Mouse (Mus musculus): Measurements from ENCODE around the gene Csrnp1.
"Not testable (repeated sequence)": the region's sequence is repeated elsewhere in the genome, so short reads cannot be mapped to it uniquely, and the experiment has no call there.

Csrnp1 gene

GRCm38 (mm10) chr9:119984536-119985011 lies at the start of gene Csrnp1:
Gene Csrnp1, minus strand, starts transcription at chr9:119984658.
- DNase-seq (ENCODE audit: low spot score in 2 of 2) = no peak

DNA sequence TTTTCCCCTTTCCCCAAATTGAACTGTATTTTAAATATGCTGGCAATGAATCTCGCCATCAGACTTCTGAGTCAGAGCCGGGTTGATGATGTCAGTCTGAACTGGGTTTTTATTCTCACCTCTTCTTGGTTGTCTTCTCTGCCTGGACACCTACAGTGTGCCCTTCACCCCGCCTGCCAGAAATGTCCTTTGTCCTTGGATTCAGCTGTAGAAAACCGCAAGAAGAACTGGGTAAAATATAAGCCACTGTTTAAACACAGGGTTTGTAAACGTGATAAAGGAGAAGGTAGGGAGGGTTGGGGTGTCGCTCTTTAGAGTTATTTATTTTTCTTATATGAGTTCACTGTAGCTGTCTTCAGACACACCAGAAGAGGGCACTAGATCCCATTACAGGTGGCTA lies 48.3 kb upstream of the Csrnp1 start:
- DNase-seq (ENCODE audit: low spot score in 2 of 2) = no peak

- DNase-seq (ENCODE audit: low spot score in 2 of 2) = no peak
These were observed 46.0 kb upstream of the Csrnp1 start for GRCm38 (mm10) chr9:120030421-120030820.

DNA sequence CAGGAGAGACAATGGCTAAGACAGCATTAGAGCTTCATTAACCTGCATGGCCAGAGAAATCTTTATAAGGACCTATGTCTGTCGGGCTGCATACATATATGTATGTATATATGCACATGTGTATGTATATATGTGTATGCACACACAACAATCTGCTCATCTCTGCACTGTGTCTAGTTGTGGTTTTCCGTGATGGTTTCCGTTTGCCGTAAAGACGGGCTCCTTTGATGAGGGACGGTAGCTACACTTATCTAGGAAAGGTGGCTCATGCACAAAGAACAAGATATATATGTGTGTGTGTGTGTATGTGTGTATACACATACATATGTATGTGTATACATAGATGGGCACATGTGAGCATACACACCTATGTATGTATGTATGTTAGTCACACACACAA lies 45.4 kb upstream of the Csrnp1 start:
- no peak for DNase-seq (ENCODE audit: low spot score in 2 of 2)

- DNase-seq (ENCODE audit: low spot score in 2 of 2) = peak; percentile 77 to 80
These were observed 43.1 kb upstream of the Csrnp1 start for GRCm38 (mm10) chr9:120027401-120028151.

DNA sequence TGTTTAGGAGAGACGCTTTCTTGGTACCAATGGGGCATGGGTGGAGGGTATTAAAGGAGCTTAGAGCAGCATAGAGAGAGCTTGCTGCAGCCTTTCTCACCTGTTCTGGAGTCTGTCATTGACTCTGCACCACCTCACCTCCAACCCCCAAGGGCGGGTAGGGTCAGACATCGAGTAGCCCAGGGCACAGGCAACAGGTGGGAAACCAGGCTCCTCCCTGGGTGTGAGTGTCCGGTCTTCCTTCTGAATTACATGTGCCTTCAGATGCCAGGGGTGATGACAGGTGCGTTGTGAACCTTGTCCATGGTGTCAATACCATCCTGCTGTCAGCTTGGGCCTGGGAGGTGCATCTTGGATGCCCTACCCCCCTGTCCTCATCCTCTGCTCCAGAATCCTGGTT lies 40.2 kb upstream of the Csrnp1 start:
- no peak for DNase-seq (ENCODE audit: low spot score in 2 of 2)

DNA sequence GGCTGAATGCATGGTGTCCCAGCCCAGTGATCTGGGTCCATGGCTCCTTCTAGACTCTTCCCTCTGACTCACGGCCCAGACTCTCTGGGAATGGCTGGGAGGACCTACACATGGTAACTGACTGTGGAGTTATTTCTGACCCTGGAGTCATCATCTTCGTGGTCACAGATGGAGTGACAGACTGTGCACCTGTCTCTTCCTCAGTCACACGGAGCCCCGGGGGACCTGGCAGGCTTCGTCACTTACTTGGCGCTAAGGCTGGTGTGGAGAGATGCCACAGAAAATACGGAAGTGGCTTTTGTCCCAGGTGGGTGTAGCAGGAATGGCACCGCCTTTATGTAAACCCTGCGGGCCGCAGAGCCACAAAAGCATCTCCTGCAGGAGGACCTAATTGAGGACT lies 39.7 kb upstream of the Csrnp1 start:
- no peak for DNase-seq (ENCODE audit: low spot score in 2 of 2)

- no peak for DNase-seq (ENCODE audit: low spot score in 2 of 2)
These were observed 38.8 kb upstream of the Csrnp1 start, which contains the start of gene Xirp1 for GRCm38 (mm10) chr9:120023086-120023811. Gene Xirp1, minus strand, starts transcription at chr9:120023598.

GRCm38 (mm10) chr9:120021164-120021563 lies 36.7 kb upstream of the Csrnp1 start:
- DNase-seq (ENCODE audit: low spot score in 2 of 2) = peak in 1 of 2 experiments; percentile 61

DNA sequence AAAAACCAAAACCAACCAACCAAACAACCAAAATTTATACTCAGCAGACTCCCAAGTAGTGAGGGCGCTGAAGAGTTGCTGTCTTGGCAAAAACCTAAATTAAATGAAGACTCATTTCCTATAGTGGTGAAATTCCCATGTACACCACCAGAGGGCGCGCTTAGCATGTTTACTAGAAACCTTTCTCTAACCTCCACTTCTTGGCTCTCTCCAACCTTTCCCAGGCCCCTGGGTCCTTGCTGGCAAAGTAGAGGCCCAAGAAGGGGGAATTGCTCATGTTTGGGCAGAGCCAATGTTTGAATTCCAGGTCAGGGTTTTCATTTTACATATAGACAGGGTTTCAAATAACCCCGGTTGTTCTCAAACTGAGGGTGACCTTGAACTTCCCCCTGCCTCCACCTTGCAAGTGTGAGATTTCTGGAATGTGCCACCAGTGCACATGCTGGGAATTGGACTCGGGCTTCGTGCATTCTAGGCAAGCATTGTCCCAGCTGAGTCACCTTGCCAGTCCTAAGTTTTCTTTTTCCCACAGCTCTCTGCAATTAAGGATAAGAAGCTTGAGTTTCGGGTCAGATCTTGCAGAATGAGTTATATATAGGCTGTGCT lies 35.9 kb upstream of the Csrnp1 start:
- DNase-seq (ENCODE audit: low spot score in 2 of 2) = peak in 1 of 2 experiments; percentile 77

- DNase-seq (ENCODE audit: low spot score in 2 of 2) = no peak
These were observed 32.5 kb upstream of the Csrnp1 start for GRCm38 (mm10) chr9:120016956-120017355.

GRCm38 (mm10) chr9:120014828-120015227 lies 30.4 kb upstream of the Csrnp1 start:
- no peak for DNase-seq (ENCODE audit: low spot score in 2 of 2)

DNA sequence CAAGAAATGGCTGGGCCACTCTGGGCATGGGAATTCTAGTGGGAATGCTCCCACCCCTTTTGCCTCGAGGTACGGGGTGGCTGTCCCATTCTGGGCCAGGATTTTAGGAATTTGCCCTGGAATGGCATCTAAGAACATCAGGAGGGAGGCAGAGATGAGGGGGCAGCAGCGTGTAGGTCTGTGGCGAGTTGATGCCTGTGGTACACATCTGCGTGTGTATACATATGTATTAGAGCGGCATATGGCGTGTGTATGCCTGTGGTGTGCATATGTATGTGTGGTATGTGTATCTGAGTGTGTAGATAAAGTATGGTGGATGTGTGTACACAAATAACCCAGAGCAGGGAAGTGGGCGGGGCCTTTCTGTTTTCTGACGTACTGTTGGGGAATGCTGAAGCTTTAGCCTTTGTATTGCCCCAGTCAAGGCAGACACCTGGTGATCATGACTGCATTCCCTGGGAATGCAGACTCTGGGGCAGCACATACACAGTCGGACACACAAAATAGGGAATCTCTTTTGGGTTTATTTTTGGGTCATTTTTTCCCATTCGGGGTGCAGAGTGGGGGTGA lies 28.9 kb upstream of the Csrnp1 start:
- DNase-seq (ENCODE audit: low spot score in 2 of 2) = no peak

GRCm38 (mm10) chr9:120012781-120013180 lies 28.3 kb upstream of the Csrnp1 start:
- DNase-seq (ENCODE audit: low spot score in 2 of 2) = no peak

- not testable (repeated sequence) for DNase-seq (ENCODE audit: low spot score in 2 of 2)
These were observed 27.7 kb upstream of the Csrnp1 start for GRCm38 (mm10) chr9:120012161-120012560.

GRCm38 (mm10) chr9:120011533-120011932 lies 27.1 kb upstream of the Csrnp1 start:
- DNase-seq (ENCODE audit: low spot score in 2 of 2) = peak; percentile 70 to 84

- DNase-seq (ENCODE audit: low spot score in 2 of 2) = peak; percentile 96 to 97
These were observed 26.5 kb upstream of the Csrnp1 start for GRCm38 (mm10) chr9:120010781-120011511.

DNA sequence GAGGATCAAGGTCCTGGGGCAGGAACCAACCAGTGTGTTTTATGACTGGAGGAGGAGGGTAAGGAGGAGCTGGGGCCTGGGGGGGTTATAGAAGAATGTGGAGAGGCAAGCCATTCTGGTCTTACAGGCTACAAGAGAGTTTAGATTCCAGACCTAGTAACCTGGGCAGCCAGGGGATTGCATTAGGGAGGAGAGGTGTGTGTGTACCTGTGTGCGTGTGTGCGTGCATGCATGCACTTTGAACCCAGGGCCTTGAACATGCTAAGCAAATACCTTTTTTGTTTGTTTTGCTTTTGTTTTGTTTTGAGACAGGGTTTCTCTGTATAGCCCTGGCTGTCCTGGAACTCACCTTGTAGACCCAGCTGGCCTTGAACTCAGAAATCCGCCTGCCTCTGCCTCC lies 25.4 kb upstream of the Csrnp1 start:
- DNase-seq (ENCODE audit: low spot score in 2 of 2) = no peak

DNA sequence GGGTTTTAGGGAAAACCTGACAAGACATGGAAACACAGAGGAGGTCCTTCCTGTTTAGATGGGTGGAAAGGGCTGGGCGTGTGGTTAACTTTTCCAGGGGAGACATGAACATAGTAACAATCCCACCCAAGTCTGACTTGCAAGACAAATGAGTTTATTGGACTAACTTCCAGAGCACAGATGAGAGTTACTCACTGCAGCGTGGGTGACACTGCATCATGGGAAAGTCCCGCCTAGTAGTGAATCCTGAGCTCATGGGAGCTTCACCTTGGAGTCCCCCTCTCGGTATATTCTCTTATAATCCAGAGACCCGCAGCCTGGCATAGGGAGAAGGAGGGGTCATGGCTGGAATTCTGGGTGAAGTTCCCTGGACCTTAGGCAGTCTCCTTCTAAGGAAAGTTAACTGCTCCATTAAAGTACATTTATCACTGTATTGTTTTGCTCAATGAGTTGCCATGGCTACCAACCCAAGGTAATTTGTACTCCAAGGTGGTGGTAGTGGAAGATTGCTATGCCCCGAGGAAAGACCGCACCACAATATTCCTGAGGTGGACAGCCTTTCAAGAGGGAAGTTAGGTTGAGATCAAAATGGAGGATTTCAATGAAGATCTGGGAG lies 24.9 kb upstream of the Csrnp1 start:
- no peak for DNase-seq (ENCODE audit: low spot score in 2 of 2)

GRCm38 (mm10) chr9:120007833-120008232 lies 23.4 kb upstream of the Csrnp1 start:
- no peak for DNase-seq (ENCODE audit: low spot score in 2 of 2)

DNA sequence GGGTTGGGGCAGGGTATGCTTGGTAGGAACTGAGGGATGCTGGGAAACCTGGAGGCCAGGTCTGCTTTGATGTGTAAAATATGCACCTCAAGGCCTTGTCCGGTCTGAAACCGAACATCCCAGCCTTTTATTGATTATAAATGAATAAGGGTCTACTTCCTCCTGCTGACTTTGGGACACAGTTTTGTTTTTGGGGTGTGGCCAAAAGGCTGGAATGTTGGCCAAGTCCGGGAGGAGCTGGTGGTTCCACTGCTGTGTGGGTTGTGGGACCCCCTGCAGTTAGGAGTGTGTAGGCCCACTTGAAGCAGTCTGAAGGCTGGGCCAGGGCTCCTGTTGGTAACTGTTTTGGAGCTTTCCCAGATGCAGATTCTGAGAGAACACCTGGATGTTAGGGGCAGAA lies 21.5 kb upstream of the Csrnp1 start:
- DNase-seq (ENCODE audit: low spot score in 2 of 2) = no peak
